Mouse (Mus musculus) colon, adult 2 months (tissue): ENCODE measurements around the gene Arl3. TPM values are rescaled to one million over a fixed set of nuclear protein-coding genes. Genes with fewer than 3 reads are reported as not detected.

Experiments used
- polyA plus RNA-seq: library from polyadenylated mRNA; depleted of rRNA; stranded (reverse); fragments of >200 nt; gene quantifications from 2 replicates; pipeline ENCODE4 v1.2.3, GENCODE M21; 2012; rRNA removed

Gene Arl3
- polyA plus RNA-seq: 6.5 and 7.5 TPM in 2 replicates

GRCm38 (mm10) chr19:46572951-46573937, at the start of gene Arl3, which contains the start of gene Sfxn2:
Gene Arl3, minus strand, starts transcription at chr19:46573198.
Gene Sfxn2, plus strand, starts transcription at chr19:46573365.

GRCm38 (mm10) chr19:46598720-46599252, 25.8 kb upstream of the Arl3 start, which contains the start of gene Wbp1l:
Gene Wbp1l, plus strand, starts transcription at chr19:46599084.

GRCm38 (mm10) chr19:46501401-46502068, 71.5 kb downstream of the Arl3 start, which contains the start of gene Trim8:
Gene Trim8, plus strand, starts transcription at chr19:46501702.

Other genes with a start within 250 kb of the Arl3 start
- 84.9 and 95.3 TPM in 2 replicates for gene Psd, start 246.0 kb downstream of the Arl3 start, polyA plus RNA-seq
- gene Fbxl15, start 245.0 kb downstream of the Arl3 start, polyA plus RNA-seq: 42.0 and 49.5 TPM in 2 replicates
- gene Cuedc2, start 234.5 kb downstream of the Arl3 start, polyA plus RNA-seq: 48.1 and 49.4 TPM in 2 replicates
- 91.0 and 119 TPM in 2 replicates for gene Mfsd13a, start 232.1 kb downstream of the Arl3 start, polyA plus RNA-seq
- gene 2310034G01Rik, start 222.9 kb downstream of the Arl3 start, polyA plus RNA-seq: 20.5 and 25.8 TPM in 2 replicates
- 76.8 and 91.6 TPM in 2 replicates for gene Actr1a, start 177.4 kb downstream of the Arl3 start, polyA plus RNA-seq
- 10.0 and 10.6 TPM in 2 replicates for gene Sufu, start 176.3 kb downstream of the Arl3 start, polyA plus RNA-seq
- gene Trim8, start 71.5 kb downstream of the Arl3 start, polyA plus RNA-seq: 50.9 and 54.0 TPM in 2 replicates
- 2.0 and 3.0 TPM in 2 replicates for gene Sfxn2, start 167 bp upstream of the Arl3 start, polyA plus RNA-seq
- gene Wbp1l, start 25.9 kb upstream of the Arl3 start, polyA plus RNA-seq: 45.0 and 50.1 TPM in 2 replicates
- gene Cyp17a1, start 100.0 kb upstream of the Arl3 start, polyA plus RNA-seq: not detected in 2 replicates
- gene Borcs7, start 116.7 kb upstream of the Arl3 start, polyA plus RNA-seq: 2.1 and 2.2 TPM in 2 replicates
- 9.5 and 11.1 TPM in 2 replicates for gene As3mt, start 134.3 kb upstream of the Arl3 start, polyA plus RNA-seq
- gene Cnnm2, start 188.4 kb upstream of the Arl3 start, polyA plus RNA-seq: 7.2 and 11.4 TPM in 2 replicates